Mouse (Mus musculus) heart, embryonic 16.5 days (tissue): ENCODE results near the gene Gm7682. TPM values are rescaled to one million over a fixed set of nuclear protein-coding genes. Genes with fewer than 3 reads are reported as not detected.
"Not testable (repeated sequence)": the region's sequence is repeated elsewhere in the genome, so short reads cannot be mapped to it uniquely, and the experiment has no call there.

Experiments
- ATAC-seq: fragments of 200-750 bp; cut with Nextera tagmentation; replicated peaks from 2 replicates; pipeline ENCODE4 v1.8.0; 2017; ENCODE audit warnings: moderate number of reproducible peaks; ENCODE audit not compliant: insufficient read depth, low FRiP score; ENCODE audit errors: extremely low read depth
- H3K27ac ChIP-seq: fragments of 300-500 bp; sonication (generic); 2 replicates; pipeline ENCODE4 v1.5.1; 2014; ENCODE audit warnings: mild to moderate bottlenecking, low read length, control low read depth, moderate library complexity
- H3K27me3 ChIP-seq: fragments of 300-500 bp; sonication (generic); 2 replicates; pipeline ENCODE4 v1.6.1; 2014; ENCODE audit warnings: low read length, mixed read lengths; ENCODE audit not compliant: control insufficient read depth, insufficient read depth
- H3K36me3 ChIP-seq: fragments of 300-500 bp; sonication (generic); 2 replicates; pipeline ENCODE4 v1.6.1; 2014; ENCODE audit not compliant: control insufficient read depth, insufficient read depth
- H3K4me1 ChIP-seq: fragments of 300-500 bp; sonication (generic); 2 replicates; pipeline ENCODE4 v1.6.1; 2014; ENCODE audit warnings: low read length, mixed read lengths; ENCODE audit not compliant: control insufficient read depth, insufficient read depth
- H3K4me2 ChIP-seq: fragments of 300-500 bp; sonication (generic); 2 replicates; pipeline ENCODE4 v1.6.1; 2014; ENCODE audit warnings: low read depth, mild to moderate bottlenecking, control low read depth, low read length
- H3K4me3 ChIP-seq: fragments of 300-500 bp; sonication (generic); 2 replicates; pipeline ENCODE4 v1.5.1; 2014; ENCODE audit warnings: mild to moderate bottlenecking, control low read depth, low read length
- H3K9ac ChIP-seq: fragments of 300-500 bp; sonication (generic); 2 replicates; pipeline ENCODE4 v1.6.1; 2014; ENCODE audit warnings: low read length, control low read depth
- H3K9me3 ChIP-seq: fragments of 300-500 bp; sonication (generic); replicated peaks from 2 replicates; pipeline ENCODE4 v1.6.1; 2016; ENCODE audit warnings: low read length; ENCODE audit not compliant: control insufficient read depth
- WGBS: fragments of 180-500 bp; shearing (Covaris S2); extraction: QIAGEN DNeasy Blood & Tissue Kit; methylation state at CpG from one replicate; pipeline ENCODE4 v1.1.7; 2014; 5-methylcytosine and 5-hydroxymethylcytosine counted together
- polyA plus RNA-seq: library from polyadenylated mRNA; unstranded; fragments of >200 nt; fragmentation: Nextera tagmentation; extraction: Ambion mirVana; gene quantifications from 2 replicates; pipeline ENCODE4 v1.2.1, GENCODE M21; 2015

Gene Gm7682
- not detected in 2 replicates for polyA plus RNA-seq

- H3K27me3 ChIP-seq, ATAC-seq, H3K4me1 ChIP-seq, H3K9ac ChIP-seq, H3K36me3 ChIP-seq, H3K4me3 ChIP-seq, H3K9me3 ChIP-seq, H3K27ac ChIP-seq, H3K4me2 ChIP-seq: not testable (repeated sequence)
- WGBS, result no CpG with 5 or more reads among the region's 3 CpGs
These were observed at the start of gene Gm7682 for GRCm38 (mm10) chr5:94445484-94445883. Gene Gm7682, plus strand, starts transcription at chr5:94445784.

Other genes starting within 250 kb of the Gm7682 start
- gene Gm3106, start 227.8 kb upstream of the Gm7682 start, polyA plus RNA-seq, result not detected in 2 replicates
- not detected in 2 replicates for gene A430089I19Rik, start 139.0 kb upstream of the Gm7682 start, polyA plus RNA-seq
- gene Gm6502, start 131.3 kb upstream of the Gm7682 start, polyA plus RNA-seq, result not detected in 2 replicates
- gene AA792892, start 106.0 kb upstream of the Gm7682 start, polyA plus RNA-seq, result not detected in 2 replicates
- gene Gm3139, start 80.5 kb downstream of the Gm7682 start, polyA plus RNA-seq, result not detected in 2 replicates
- gene Gm3147, start 170.6 kb downstream of the Gm7682 start, polyA plus RNA-seq, result not detected in 2 replicates
- gene Gm6509, start 178.2 kb downstream of the Gm7682 start, polyA plus RNA-seq, result not detected in 2 replicates
- not detected in 2 replicates for gene Gm6205, start 202.6 kb downstream of the Gm7682 start, polyA plus RNA-seq